Mouse (Mus musculus) left cerebral cortex, postnatal 4 days (tissue): ENCODE data around the gene Idi1. TPM values are rescaled to one million over a fixed set of nuclear protein-coding genes. Genes with fewer than 3 reads are reported as not detected.
"Not testable (repeated sequence)": the region's sequence is repeated elsewhere in the genome, so short reads cannot be mapped to it uniquely, and the experiment has no call there.

Experiments
- DNase-seq: peaks from one replicate; pipeline ENCODE4 v3.0.0-alpha.2; 2022
- intact Hi-C: fragments of 180-260 bp; cut with DNase I; formaldehyde crosslinking; loops from one replicate; pipeline ENCODE4 v1.15.1; 2025
- total RNA-seq, 2 experiments: library from RNA; stranded (reverse); gene quantifications; 2 replicates each; pipeline ENCODE4 v1.2.3; 2021

Idi1 gene
- 10 to 100 TPM; 74.3 to 90.3 TPM for total RNA-seq

DNA sequence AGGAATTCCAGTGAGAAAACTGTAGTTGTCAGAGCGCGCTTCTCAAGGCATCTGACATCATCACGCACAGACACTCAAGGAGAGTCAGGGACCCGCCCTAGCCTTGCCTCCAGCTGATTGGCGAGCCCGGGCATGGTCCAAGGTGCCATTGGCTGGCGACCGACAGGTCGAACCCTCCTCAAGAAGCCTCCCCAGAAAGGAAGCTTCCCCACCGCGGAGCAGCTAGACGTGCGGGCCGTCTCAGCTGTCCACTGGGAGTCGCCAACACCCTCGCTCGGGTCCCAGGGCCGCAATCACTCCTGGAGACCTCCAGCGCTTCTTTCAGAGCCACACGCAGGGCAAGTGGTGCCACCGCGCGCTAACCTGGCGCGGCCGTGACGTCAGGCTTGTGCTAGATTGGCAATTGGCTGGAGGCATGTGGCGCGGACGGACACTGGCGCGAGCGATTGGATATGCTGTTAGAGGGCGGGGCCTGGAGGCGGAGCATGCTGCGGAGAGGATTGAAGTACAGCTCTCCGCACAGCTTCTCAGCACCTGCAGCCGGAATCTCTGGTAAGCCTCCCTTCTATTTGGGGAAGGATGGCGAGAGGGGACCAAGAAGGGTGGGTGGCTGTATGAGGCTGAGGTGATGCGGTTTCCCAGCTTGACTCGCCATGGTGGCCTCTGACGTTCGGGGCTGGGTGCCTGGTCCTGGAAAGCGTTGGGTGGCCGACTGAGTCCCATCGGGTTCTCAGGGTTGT, at the start of gene Idi1:
Gene Idi1 (plus strand): TSS at position 57 of the 740 bp plus-strand sequence.
- DNase-seq: peak; percentile 98
- intact Hi-C loops: no loop called here

DNA sequence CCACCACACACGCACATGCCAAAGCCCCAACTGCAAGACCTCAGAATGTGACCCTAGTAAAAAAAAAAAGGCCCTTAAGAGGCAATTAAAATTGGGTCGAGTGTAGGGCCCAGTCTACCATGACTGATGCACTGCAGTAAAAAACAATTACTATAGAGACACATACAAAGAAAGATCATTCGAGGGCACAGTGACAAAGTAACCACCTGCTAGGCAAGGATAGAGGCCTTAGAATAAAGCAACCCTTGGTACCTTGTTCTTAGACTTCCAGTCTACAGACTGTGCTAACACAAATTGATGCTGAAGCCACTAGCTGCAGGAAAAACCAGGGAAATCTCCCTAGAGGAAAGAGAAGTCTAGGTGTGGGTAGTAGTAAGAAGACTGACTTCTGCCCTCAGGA, 46.9 kb upstream of the Idi1 start:
- DNase-seq: no peak
- intact Hi-C loops: no loop called here

DNA sequence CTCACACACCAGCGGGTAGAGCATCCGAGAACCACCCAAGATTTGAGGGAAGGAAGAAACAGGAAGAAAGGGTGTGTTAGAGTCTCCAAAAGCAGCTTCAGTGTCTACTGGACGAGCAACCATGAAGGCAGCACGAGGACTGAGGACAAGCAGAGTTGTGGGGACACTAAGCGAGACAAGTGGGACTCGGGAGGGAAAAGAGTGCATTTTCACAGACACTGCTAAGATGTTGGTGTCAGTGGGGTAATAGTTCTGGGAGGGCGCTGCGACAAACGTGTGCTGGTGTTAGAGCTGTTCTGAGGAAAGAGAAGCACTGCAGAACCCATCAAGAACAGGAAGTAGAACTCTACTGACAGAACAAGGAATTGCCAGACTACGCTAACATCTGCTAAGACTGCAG, 46.2 kb upstream of the Idi1 start:
- intact Hi-C loops: no loop called here
- no peak for DNase-seq

DNA sequence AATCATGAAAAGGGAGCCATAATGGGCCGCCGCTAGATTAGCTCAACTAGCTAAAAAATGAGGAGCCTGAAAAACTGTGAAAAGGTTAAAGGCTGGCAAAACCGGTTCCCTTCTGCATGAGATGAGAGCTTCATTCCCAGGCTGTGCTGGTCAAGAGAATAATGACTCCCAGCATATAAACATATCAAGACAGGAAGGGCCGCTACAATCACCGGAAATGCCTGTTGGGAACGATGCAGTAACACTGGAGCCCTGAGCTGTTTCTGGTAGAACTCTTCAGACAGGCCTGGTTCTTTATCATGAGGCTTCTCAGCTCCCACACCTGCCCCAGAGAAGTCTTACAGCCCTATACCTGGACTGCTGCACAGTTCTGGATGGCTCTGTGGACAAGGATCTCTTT, 45.4 kb upstream of the Idi1 start:
- intact Hi-C loops: no loop called here
- DNase-seq: no peak

DNA sequence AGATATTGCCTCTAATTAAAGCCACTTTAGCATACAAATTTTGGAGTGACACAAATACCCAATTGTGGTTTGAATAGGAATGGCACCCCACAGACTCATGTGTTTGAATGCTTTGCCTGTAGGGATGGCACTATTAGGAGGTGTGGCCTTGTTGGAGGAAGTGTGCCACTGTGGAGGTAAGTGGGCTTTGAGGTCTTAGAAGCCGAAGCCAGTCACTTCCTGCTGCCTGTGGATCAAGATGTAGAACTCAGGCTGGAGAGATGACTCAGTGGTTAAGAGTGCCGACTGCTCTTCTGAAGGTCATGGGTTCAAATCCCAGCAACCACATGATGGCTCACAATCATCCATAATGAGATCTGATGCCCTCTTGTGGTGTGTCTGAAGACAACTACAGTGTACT, 44.4 kb upstream of the Idi1 start:
- DNase-seq: no peak
- intact Hi-C loops: no loop called here

DNA sequence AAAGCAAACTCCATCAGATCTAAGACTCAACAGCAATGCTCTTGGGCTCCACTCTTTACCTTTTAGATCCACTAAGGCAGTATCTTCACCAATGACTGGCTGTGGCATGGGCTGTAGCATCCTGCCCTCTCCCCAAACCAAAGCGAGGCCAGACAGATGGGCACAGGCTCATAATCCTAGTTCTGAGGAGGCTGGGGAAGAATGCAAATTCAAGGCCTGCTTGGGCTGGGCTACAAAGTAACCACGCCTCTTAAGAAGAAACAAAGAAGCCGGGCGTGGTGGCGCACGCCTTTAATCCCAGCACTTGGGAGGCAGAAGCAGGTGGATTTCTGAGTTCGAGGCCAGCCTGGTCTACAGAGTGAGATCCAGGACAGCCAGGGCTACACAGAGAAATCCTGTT, 43.5 kb upstream of the Idi1 start:
- intact Hi-C loops, DNase-seq: not testable (repeated sequence)

DNA sequence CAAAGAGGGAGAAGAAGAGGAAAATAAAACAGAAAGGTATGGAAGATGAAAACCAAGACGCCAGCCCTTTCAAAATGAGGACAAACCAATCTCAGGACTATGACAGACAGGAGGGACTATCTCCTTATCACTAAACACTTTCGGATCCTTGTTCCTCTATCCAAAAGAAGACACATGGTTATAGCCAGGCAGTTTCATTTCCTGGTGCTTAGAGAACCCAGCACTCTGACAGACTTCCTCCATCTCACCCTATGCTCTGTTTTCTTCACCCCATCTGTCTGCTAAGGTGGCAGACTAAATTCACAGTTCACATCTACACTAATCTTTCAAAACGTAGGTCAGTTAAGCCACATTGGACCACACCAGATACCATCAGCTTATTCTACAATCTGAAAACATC, 43.0 kb upstream of the Idi1 start:
- intact Hi-C loops: no loop called here
- no peak for DNase-seq

DNA sequence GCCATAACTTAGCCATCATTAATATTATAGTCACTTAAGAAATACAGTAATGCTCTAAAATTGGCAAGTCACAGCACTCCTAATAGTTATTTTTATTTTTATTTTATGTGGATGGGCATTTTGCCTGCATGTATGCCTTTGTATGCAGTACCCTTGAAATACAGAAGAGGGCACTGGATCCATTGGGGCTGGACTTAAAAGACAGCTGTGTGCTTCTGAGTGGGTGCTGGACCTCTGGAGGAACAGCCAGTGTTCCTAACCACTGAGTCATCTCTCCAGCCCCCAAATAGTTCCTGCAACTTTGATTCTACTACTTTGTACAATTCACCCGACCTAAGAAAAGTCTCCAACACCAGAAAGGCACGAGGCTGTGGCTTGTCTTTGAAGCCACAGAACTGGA, 37.6 kb upstream of the Idi1 start:
- intact Hi-C loops: no loop called here
- no peak for DNase-seq

DNA sequence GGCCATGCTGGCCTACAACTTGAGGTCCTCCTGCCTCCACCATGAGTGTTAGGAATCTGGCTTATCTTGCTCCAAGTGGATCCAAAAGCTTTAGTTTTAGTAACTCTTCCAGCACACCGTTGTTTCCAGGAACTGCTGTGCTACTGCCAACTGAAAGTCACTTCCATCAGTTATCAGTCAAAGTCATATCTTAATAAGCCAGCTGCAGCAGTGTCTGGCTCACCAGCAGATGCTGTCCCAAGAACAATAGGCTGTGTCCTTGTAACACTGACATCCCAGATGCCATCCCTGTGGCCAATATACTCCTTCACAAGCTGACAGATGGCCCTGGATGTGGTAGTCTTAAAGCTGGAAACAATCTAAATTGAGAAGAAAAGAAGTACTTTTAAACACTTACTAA, 36.0 kb upstream of the Idi1 start:
- DNase-seq: no peak
- intact Hi-C loops: no loop called here

DNA sequence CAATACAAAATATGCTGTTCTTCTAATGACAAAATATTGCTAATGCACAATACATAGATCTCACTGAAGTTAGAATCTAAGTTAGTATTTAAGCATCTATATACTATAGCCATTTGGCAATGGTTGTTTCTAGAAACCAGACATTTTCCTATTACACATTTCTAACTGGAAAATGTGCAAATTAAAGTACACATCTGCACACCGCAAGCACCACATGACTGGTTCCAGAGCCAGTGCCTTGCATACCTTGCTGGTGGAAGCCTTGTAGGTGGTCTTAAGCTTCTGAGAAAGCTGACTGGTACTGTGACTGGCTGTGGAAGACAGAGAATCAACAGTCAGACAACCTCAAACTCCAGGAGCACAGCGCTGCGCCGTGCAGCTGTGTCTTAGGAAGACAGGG, 31.9 kb upstream of the Idi1 start:
- intact Hi-C loops: no loop called here
- no peak for DNase-seq

DNA sequence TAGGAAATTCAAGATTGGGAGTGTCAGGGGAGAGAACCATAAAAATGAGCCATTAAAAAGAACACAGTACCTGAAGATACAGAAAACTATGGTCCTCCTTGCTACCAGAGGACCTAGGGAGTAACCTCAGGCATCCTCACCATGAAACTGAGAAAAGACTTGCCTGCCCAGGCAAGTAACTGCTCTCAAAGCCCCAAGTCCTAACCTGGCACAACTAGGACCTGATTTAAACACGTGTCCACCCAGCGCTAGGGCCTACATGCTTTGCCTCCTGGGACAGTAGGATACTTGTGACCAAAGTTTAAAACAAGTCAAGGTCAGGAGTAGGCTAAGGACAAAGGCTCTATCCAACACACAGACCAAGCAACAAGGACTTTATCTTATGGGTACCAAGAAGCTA, 30.5 kb upstream of the Idi1 start:
- intact Hi-C loops: no loop called here
- no peak for DNase-seq

DNA sequence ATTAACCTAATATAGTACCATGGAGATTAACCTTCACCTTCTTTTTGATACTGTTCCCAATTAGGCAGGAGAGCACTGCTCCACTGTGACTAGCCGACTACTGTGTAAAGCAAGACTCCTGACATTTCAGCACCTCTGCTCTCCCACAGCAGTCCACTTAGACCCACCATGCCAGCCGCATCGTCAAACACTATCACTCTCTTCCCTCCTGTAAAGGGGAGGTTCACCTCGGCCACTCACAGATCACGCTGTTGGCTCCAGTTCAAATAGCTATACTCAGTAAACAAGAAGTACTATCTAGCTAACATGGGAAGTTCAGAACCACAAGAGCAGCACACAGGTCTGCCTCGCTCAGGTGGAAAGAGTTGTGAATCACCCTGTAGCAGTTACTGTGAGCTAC, 26.8 kb upstream of the Idi1 start:
- DNase-seq: no peak
- intact Hi-C loops: no loop called here

DNA sequence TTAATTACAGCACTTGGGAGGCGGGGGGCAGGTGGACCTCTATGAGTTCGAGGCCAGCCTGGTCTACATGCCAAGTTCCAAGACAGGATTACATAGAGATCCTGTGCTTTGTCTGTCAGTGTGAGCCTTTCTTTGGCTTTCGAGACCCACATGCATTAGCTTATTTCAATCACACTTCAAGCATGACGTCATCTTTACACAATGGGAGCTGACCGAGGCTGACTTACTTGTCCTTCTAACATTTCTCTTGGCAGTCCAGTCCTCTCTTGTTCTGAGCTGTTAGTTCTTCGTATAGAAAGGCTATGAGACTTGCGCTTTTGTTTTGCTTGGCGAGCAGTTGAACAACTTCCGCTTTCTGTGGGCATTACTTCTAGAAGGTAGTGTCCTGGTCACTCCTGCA, 24.4 kb upstream of the Idi1 start:
- no peak for DNase-seq
- intact Hi-C loops: no loop called here

DNA sequence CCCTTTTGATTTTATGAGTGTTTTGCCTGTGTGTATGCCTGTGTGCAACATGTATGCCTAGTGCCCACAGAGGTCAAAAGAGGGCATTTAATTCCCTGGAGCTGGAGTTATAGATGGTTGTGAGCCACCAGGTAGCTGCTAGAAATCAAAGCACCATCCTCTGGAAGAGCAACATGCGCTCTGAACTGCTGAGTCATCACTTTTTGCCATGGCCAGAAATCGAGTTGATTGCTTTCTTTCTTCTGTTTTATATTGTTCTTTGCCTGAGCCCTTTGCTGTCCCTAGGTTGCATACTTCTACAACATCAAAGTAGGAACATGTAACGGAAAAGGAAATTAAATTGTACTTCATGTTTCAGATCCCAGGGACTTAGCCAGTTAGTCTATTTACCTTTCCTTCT, 20.3 kb upstream of the Idi1 start:
- DNase-seq: no peak
- intact Hi-C loops: no loop called here

DNA sequence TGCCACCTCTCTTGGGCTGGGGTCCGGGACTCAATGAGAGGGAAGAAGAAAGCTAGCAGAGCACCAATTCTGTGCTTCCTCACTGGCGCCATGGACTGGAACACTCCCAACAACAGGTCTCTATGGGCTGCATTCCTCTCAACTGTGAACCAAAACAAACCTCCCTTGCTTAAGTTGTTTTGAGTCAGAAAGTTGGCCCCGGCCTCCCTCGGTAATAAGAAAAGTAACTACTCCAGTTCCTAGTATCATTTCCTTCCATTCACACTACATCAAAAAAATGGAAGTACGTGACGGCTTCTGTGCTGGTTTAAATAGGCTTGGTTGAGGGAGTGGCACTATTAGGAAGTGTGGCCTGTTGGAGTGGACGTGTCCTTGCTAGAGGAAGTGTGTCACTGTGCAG, 18.7 kb upstream of the Idi1 start:
- intact Hi-C loops: no loop called here
- no peak for DNase-seq

DNA sequence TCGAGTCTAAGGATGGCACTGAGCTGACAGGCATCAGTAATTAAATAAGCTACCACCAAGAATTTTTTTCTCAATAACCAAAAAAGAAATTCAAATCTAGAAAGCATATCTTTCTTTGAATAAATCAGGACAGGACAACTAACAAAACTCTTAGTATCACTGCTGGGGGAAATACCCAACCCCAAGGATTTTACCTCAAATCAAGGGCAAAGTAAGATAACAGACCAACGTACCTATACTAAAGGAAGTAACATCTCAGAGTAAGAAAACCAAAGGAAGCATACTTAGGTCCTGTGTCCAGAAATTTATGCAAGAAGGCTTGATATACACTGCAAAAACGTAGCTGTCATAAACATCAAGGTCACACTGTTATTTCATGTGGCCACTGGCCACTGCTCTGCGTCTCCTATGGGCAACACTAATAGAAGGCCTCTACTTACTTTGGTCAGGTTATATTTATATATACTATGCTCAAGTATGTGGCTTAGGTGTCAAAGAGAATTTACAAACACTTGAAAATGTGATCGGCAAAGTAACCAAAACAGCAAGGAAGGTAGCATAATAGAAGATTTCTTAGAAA, 15.6 kb upstream of the Idi1 start:
- DNase-seq: no peak
- intact Hi-C loops: no loop called here

DNA sequence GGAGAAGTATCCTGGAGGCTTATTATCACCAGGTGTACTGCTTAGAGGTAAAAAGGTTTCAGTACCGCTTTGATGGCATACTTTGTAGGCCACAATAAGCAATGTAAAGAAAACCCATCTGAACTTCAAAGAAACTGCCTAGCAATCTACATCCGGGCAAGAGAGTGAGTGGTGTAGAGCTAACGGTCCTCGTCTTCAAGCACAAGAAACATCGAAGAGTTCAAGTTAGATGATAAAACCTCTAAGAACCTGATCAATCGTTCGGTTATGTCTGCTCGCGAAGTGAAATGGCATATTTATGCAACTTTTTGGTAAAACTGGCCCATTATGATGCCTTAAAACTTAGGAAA, 15.2 kb upstream of the Idi1 start:
- intact Hi-C loops: no loop called here
- no peak for DNase-seq

DNA sequence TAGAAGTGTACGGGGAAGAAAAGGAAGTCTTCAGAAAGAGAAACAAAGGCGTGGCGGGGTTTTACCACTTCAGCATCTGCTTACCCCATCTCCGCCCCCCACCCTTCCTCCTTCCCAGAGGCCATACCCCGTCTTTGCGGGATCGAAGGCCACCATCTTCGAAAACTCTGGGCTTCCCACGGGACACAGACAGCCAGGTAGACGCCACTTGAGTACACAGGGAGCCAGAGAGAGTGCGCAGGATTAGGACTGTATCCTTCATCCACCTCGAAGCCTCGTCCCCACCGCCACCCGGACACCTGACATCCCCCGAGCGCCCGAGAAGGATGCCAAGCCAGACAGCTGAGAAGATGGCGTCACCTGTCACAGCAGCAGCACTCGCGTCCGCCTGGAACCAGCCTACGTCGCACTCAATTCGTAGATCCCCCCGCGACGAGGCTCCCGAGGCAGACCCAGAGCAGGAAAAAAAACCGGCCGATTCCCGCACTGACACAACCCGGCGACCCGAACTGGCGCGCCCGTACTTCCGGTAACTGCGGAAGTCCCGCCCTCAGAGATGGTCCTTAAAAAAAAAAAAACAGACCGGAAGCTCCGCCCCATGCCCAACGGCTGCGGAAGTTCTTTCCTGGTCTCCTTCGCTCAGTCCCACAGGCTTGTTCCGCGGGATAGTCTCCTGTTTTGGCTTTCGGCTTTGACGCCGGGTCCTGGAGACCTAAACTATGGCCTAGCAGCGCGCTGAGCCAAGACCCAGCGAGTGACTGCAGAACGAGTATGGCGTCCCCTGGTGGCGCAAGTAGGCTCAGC, 14.6 kb upstream of the Idi1 start:
- intact Hi-C loops: no loop called here
- peak; percentile 91 for DNase-seq

DNA sequence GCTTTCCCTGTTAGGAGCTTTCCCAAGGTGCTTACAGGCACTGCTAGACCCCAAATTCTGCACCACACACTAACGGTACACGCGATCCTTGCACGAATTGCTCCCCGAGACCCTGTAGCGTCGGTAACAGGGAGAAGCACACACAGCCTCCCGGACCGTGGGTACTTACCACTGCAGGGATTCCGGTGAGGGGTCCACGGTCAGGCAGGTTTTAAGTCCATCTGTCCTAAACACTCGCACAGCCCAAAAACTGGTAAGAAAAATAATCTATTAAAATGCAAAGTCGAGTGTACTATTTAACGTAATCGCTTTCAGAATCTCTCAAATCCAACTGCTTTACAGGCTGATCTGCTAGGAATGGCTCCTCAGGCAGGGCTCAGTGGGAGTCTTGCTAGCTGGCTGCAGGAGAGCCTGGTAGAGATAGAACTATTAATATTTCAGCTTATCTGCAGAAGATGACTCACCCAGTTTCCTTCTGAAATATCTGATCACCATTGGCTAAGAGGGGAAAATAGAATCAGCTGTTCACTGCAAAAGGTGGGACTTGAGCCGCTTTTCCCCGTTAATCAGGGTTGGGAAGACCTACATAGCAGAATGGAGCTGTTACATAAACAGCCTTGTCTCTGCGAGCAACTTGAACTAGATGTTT, 13.9 kb upstream of the Idi1 start, which contains the start of gene Wdr37:
Gene Wdr37 (minus strand): TSS at position 596 of the 649 bp plus-strand sequence.
- intact Hi-C loops: no loop called here
- DNase-seq: peak; percentile 24

DNA sequence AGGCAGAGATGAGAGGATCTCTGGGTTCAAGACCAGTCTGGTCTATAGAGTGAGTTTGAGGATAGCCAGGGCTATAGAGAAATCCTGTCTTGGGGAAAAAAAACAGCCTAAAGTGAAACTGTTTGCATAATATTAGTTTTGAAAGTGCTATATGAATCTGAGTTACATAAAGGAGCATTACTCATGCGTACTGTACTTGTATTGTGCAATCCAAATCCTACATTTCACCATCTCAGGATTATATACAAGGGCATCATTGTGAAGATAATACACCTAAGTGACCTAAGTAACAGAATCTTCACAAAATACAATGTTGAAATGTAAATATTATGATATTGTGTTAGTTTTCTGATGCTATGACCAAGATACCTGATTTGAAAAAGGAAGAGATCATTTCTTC, 11.5 kb upstream of the Idi1 start:
- intact Hi-C loops: no loop called here
- DNase-seq: no peak

DNA sequence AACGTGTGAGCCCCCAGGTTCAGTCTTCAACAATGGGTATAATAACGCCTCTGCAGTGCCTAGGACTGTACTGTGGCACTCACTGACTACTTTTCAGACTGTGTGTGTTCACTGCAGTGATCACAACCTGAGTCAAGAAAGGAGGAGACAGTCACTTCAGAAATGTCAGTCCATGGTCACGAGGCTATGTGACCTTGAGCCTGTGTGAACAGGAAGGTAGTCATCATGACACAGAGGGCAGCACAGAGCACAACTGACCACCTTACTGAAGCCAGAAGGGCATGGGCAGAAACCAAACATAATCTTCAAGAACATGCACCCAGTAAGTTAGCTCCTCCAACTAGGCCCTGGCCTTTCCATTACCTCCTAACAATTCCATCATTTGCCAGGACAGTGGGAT, 3.7 kb upstream of the Idi1 start:
- no peak for DNase-seq
- intact Hi-C loops: no loop called here

DNA sequence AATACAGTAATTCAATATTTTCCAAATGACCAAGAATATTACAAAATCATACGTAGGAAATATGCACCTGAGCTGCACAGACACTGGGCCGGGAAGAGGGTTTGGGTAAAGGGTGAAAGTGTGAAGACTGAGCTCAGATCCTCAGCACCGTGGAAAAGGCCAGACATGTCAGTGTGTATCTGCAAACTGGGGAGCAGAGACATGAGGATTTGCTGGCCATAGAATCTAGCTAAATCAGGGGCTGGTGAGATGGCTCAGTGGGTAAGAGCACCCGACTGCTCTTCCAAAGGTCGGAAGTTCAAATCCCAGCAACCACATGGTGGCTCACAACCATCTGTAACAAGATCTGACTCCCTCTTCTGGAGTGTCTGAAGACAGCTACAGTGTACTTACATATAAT, 1.4 kb upstream of the Idi1 start:
- intact Hi-C loops, DNase-seq: not testable (repeated sequence)
